Mouse (Mus musculus): ENCODE measurements around the gene Med15. TPM values are rescaled to one million over a fixed set of nuclear protein-coding genes. Genes with fewer than 3 reads are reported as not detected.

Gene Med15
- polyA plus RNA-seq, 1 experiment from 2014 or later = 19.2 TPM

- Histone ChIP-seq H3K27me3 (ENCODE audit: control insufficient read depth, insufficient read depth, low read depth, low read length) (no peaks in the 10 kb centered on the region), H3K4me1 (ENCODE audit: control insufficient read depth, low read depth, low read length) (peaks cover 18% of the 10 kb centered on the region), H3K36me3 (ENCODE audit: control insufficient read depth, insufficient read depth) (peaks cover 21% of the 10 kb centered on the region), H3K27ac (ENCODE audit: low read length) (no peak overlapping the region), H3K4me2 (ENCODE audit: low read depth, low read length) (no peak overlapping the region), H3K9me3 (replicated peaks; ENCODE audit: control insufficient read depth, low read length) (no peaks in the 10 kb centered on the region), H3K4me3 (ENCODE audit: low read depth, low read length) (no peak overlapping the region), H3K9ac (ENCODE audit: low read depth, low read length) (no peak overlapping the region)
- 80% methylated on average over 16 of the region's 16 CpGs for WGBS (ENCODE audit: insufficient replicate concordance)
- no peak for ATAC-seq (ENCODE audit: low read depth)
Observed at GRCm38 (mm10) chr16:17649925-17650605, 82.6 kb downstream of the Med15 start.

GRCm38 (mm10) chr16:17647566-17648340 lies 84.9 kb downstream of the Med15 start:
- ATAC-seq (ENCODE audit: low read depth) = no peak
- Histone ChIP-seq H3K4me3 (ENCODE audit: low read depth, low read length) (no peak overlapping the region), H3K9ac (ENCODE audit: low read depth, low read length) (no peak overlapping the region), H3K9me3 (replicated peaks; ENCODE audit: control insufficient read depth, low read length) (no peaks in the 10 kb centered on the region), H3K27me3 (ENCODE audit: control insufficient read depth, insufficient read depth, low read depth, low read length) (no peaks in the 10 kb centered on the region), H3K4me1 (ENCODE audit: control insufficient read depth, low read depth, low read length) (peaks cover 18% of the 10 kb centered on the region), H3K36me3 (ENCODE audit: control insufficient read depth, insufficient read depth) (peaks cover 14% of the 10 kb centered on the region), H3K4me2 (ENCODE audit: low read depth, low read length) (0 out of 2 replicates have a peak overlapping the region, but pooled peaks have one; percentile 97), H3K27ac (ENCODE audit: low read length) (no peak overlapping the region)
- 85% methylated on average over 10 of the region's 10 CpGs for WGBS (ENCODE audit: insufficient replicate concordance)

- Histone ChIP-seq H3K27ac (ENCODE audit: low read length) (no peak overlapping the region), H3K9ac (ENCODE audit: low read depth, low read length) (no peak overlapping the region; the same call in none of the 2 replicates), H3K36me3 (ENCODE audit: control insufficient read depth, insufficient read depth) (peaks cover 17% of the 10 kb centered on the region), H3K9me3 (replicated peaks; ENCODE audit: control insufficient read depth, low read length) (no peaks in the 10 kb centered on the region), H3K27me3 (ENCODE audit: control insufficient read depth, insufficient read depth, low read depth, low read length) (no peaks in the 10 kb centered on the region), H3K4me2 (ENCODE audit: low read depth, low read length) (peak overlapping the region; percentile 97), H3K4me3 (ENCODE audit: low read depth, low read length) (peak overlapping the region; percentile 61; the same call in 1 of the 2 replicates), H3K4me1 (ENCODE audit: control insufficient read depth, low read depth, low read length) (peaks cover 18% of the 10 kb centered on the region)
- no peak for ATAC-seq (ENCODE audit: low read depth)
- WGBS (ENCODE audit: insufficient replicate concordance) = 12% methylated on average over 1 of the region's 1 CpGs
Observed at GRCm38 (mm10) chr16:17647156-17647555, 85.5 kb downstream of the Med15 start.

GRCm38 (mm10) chr16:17646310-17647114 lies 86.2 kb downstream of the Med15 start, which contains the start of gene Ccdc74a:
TSS of gene Ccdc74a (plus strand) at chr16:17646470.
- H3K27ac ChIP-seq (ENCODE audit: low read length) = peak within 1 kb of the TSS; percentile 66
- peaks cover 18% of the 10 kb centered on the region for H3K4me1 ChIP-seq (ENCODE audit: control insufficient read depth, low read depth, low read length)
- peak within 1 kb of the TSS; percentile 97 for H3K4me2 ChIP-seq (ENCODE audit: low read depth, low read length)
- no peaks in the 10 kb centered on the region for H3K9me3 ChIP-seq (replicated peaks; ENCODE audit: control insufficient read depth, low read length)
- ATAC-seq (ENCODE audit: low read depth) = peak; percentile 100
- peaks cover 19% of the 10 kb centered on the region for H3K36me3 ChIP-seq (ENCODE audit: control insufficient read depth, insufficient read depth)
- no peaks in the 10 kb centered on the region for H3K27me3 ChIP-seq (ENCODE audit: control insufficient read depth, insufficient read depth, low read depth, low read length)
- 3% methylated on average over 60 of the region's 65 CpGs for WGBS (ENCODE audit: insufficient replicate concordance)
- H3K9ac ChIP-seq (ENCODE audit: low read depth, low read length) = peak within 1 kb of the TSS; percentile 64
- peak within 1 kb of the TSS; percentile 61 for H3K4me3 ChIP-seq (ENCODE audit: low read depth, low read length)

GRCm38 (mm10) chr16:17643437-17643990 lies 89.2 kb downstream of the Med15 start:
- WGBS (ENCODE audit: insufficient replicate concordance) = 80% methylated on average over 4 of the region's 4 CpGs
- Histone ChIP-seq H3K9me3 (replicated peaks; ENCODE audit: control insufficient read depth, low read length) (no peaks in the 10 kb centered on the region), H3K4me1 (ENCODE audit: control insufficient read depth, low read depth, low read length) (peaks cover 28% of the 10 kb centered on the region), H3K4me2 (ENCODE audit: low read depth, low read length) (no peak overlapping the region), H3K27me3 (ENCODE audit: control insufficient read depth, insufficient read depth, low read depth, low read length) (no peaks in the 10 kb centered on the region), H3K4me3 (ENCODE audit: low read depth, low read length) (no peak overlapping the region), H3K27ac (ENCODE audit: low read length) (no peak overlapping the region), H3K9ac (ENCODE audit: low read depth, low read length) (no peak overlapping the region), H3K36me3 (ENCODE audit: control insufficient read depth, insufficient read depth) (peaks cover 40% of the 10 kb centered on the region)
- ATAC-seq (ENCODE audit: low read depth) = no peak

GRCm38 (mm10) chr16:17642311-17642710 lies 90.4 kb downstream of the Med15 start:
- Histone ChIP-seq H3K27me3 (ENCODE audit: control insufficient read depth, insufficient read depth, low read depth, low read length) (no peaks in the 10 kb centered on the region), H3K36me3 (ENCODE audit: control insufficient read depth, insufficient read depth) (peaks cover 42% of the 10 kb centered on the region), H3K4me1 (ENCODE audit: control insufficient read depth, low read depth, low read length) (peaks cover 36% of the 10 kb centered on the region), H3K27ac (ENCODE audit: low read length) (no peak overlapping the region), H3K9me3 (replicated peaks; ENCODE audit: control insufficient read depth, low read length) (no peaks in the 10 kb centered on the region), H3K4me2 (ENCODE audit: low read depth, low read length) (no peak overlapping the region), H3K9ac (ENCODE audit: low read depth, low read length) (no peak overlapping the region), H3K4me3 (ENCODE audit: low read depth, low read length) (no peak overlapping the region)
- ATAC-seq (ENCODE audit: low read depth) = no peak
- WGBS (ENCODE audit: insufficient replicate concordance) = 87% methylated on average over 8 of the region's 8 CpGs

- ATAC-seq (ENCODE audit: low read depth) = no peak
- no peaks in the 10 kb centered on the region for H3K9me3 ChIP-seq (replicated peaks; ENCODE audit: control insufficient read depth, low read length)
- H3K36me3 ChIP-seq (ENCODE audit: control insufficient read depth, insufficient read depth) = peaks cover 42% of the 10 kb centered on the region
- peaks cover 37% of the 10 kb centered on the region for H3K4me1 ChIP-seq (ENCODE audit: control insufficient read depth, low read depth, low read length)
- 76% methylated on average over 6 of the region's 6 CpGs for WGBS (ENCODE audit: insufficient replicate concordance)
- no peak overlapping the region for H3K4me3 ChIP-seq (ENCODE audit: low read depth, low read length)
- H3K9ac ChIP-seq (ENCODE audit: low read depth, low read length) = no peak overlapping the region
- no peak overlapping the region for H3K27ac ChIP-seq (ENCODE audit: low read length)
- no peaks in the 10 kb centered on the region for H3K27me3 ChIP-seq (ENCODE audit: control insufficient read depth, insufficient read depth, low read depth, low read length)
- no peak overlapping the region for H3K4me2 ChIP-seq (ENCODE audit: low read depth, low read length)
Observed at GRCm38 (mm10) chr16:17641301-17641700, 91.4 kb downstream of the Med15 start.

- Histone ChIP-seq H3K4me2 (ENCODE audit: low read depth, low read length) (no peak overlapping the region), H3K9ac (ENCODE audit: low read depth, low read length) (no peak overlapping the region), H3K4me3 (ENCODE audit: low read depth, low read length) (no peak overlapping the region), H3K9me3 (replicated peaks; ENCODE audit: control insufficient read depth, low read length) (no peaks in the 10 kb centered on the region), H3K27me3 (ENCODE audit: control insufficient read depth, insufficient read depth, low read depth, low read length) (no peaks in the 10 kb centered on the region), H3K27ac (ENCODE audit: low read length) (no peak overlapping the region), H3K4me1 (ENCODE audit: control insufficient read depth, low read depth, low read length) (peaks cover 38% of the 10 kb centered on the region), H3K36me3 (ENCODE audit: control insufficient read depth, insufficient read depth) (peaks cover 42% of the 10 kb centered on the region)
- no peak for ATAC-seq (ENCODE audit: low read depth)
- 86% methylated on average over 9 of the region's 9 CpGs for WGBS (ENCODE audit: insufficient replicate concordance)
Observed at GRCm38 (mm10) chr16:17640706-17641105, 92.0 kb downstream of the Med15 start.

All from liver, embryonic 16.5 days (tissue).